In genomic region chr1:42953482-42953822, GRCm38 (mm10) we compare ENCODE assay signal across 8 mouse cellular contexts. TPM values are rescaled to one million over a fixed set of nuclear protein-coding genes. Genes with fewer than 3 reads are reported as not detected.
A peak's percentile ranks its signal among the peaks of the same experiment; 100 is the strongest.
DNase-seq lines count a peak whose midpoint lies in the region; ATAC-seq lines count a peak whose summit lies in the region.

No protein-coding gene starts in this region.

- no peaks in the 10 kb centered on the region for H3K9me3 ChIP-seq in heart, embryonic 13.5 days
- no peaks in the 10 kb centered on the region for H3K9me3 ChIP-seq in heart, embryonic 16.5 days (replicated peaks; ENCODE audit: control insufficient read depth, low read length)

- H3K4me3 ChIP-seq in heart, embryonic 13.5 days = peak overlapping the region; percentile 78
- peak overlapping the region; percentile 78 for H3K4me3 ChIP-seq in heart, embryonic 16.5 days (ENCODE audit: low read length)

- peak overlapping the region; percentile 83 for H3K9ac ChIP-seq in heart, embryonic 13.5 days
- peak overlapping the region; percentile 78 for H3K9ac ChIP-seq in heart, embryonic 16.5 days (ENCODE audit: low read length)

- H3K27ac ChIP-seq in heart, embryonic 13.5 days (replicated peaks) = no peak overlapping the region
- no peak overlapping the region for H3K27ac ChIP-seq in heart, embryonic 16.5 days (ENCODE audit: low read length)

- ATAC-seq in heart, embryonic 13.5 days (ENCODE audit: extremely low read depth, insufficient number of reproducible peaks, low FRiP score, low TSS enrichment) = no peak
- no peak for ATAC-seq in heart, embryonic 16.5 days (replicated peaks; ENCODE audit: extremely low read depth, insufficient read depth, low FRiP score)
- ATAC-seq in megakaryocyte progenitor cell, adult 5-6 weeks (replicated peaks; ENCODE audit: poor library complexity) = 0 out of 2 replicates have a peak, but pooled peaks have one; percentile 9

- H3K4me2 ChIP-seq in heart, embryonic 13.5 days = peak overlapping the region; percentile 94
- peak overlapping the region; percentile 99 for H3K4me2 ChIP-seq in heart, embryonic 16.5 days (ENCODE audit: low read depth, low read length)

- H3K27me3 ChIP-seq in heart, embryonic 13.5 days (replicated peaks) = peaks cover 20% of the 10 kb centered on the region
- peaks cover 4% of the 10 kb centered on the region for H3K27me3 ChIP-seq in heart, embryonic 16.5 days (ENCODE audit: control insufficient read depth, insufficient read depth, low read length)

- no peaks in the 10 kb centered on the region for H3K36me3 ChIP-seq in heart, embryonic 13.5 days
- no peaks in the 10 kb centered on the region for H3K36me3 ChIP-seq in heart, embryonic 16.5 days (ENCODE audit: control insufficient read depth, insufficient read depth)

- H3K4me1 ChIP-seq in heart, embryonic 13.5 days = peaks cover 4% of the 10 kb centered on the region
- no peaks in the 10 kb centered on the region for H3K4me1 ChIP-seq in heart, embryonic 16.5 days (ENCODE audit: control insufficient read depth, insufficient read depth, low read length)

- 2% methylated on average over 16 of the region's 16 CpGs for WGBS in heart, embryonic 13.5 days
- WGBS in heart, embryonic 16.5 days = 2% methylated on average over 16 of the region's 16 CpGs

- no peak for DNase-seq in heart, postnatal 4 days
- peak; percentile 16 for DNase-seq in R1 (ENCODE audit: low read depth, low spot score)
- no peak for DNase-seq in cerebellum, adult 9-10 months
- DNase-seq in ovary, postnatal 14 days (ENCODE audit: low spot score) = no peak
- no peak for DNase-seq in gastrocnemius, adult 18-20 months (ENCODE audit: low spot score)

RNA-seq across cellular contexts. Expression of gene Gpr45, which starts 0.8 kb away (rescaled TPM):
- 1.9 and 2.6 TPM in 2 replicates for polyA plus RNA-seq in heart, embryonic 13.5 days (2015; fragmentation: Nextera tagmentation; extraction: Ambion mirVana)
- 1 to 10 TPM in 1 of 2 experiments, under 1 TPM in 1; 0.81 to 1.4 TPM for total RNA-seq in heart, postnatal 4 days (2021)
- polyA plus RNA-seq in heart, embryonic 16.5 days (2015; fragmentation: Nextera tagmentation; extraction: Ambion mirVana) = 1.4 and 1.9 TPM in 2 replicates
- total RNA-seq in megakaryocyte progenitor cell, adult 5-6 weeks (2015) = 0.42 TPM in 1 of 2 replicates, not detected in the other
- total RNA-seq in megakaryocyte progenitor cell, adult 5-6 weeks (2017) = 0.17 and 0.42 TPM in 2 replicates
- total RNA-seq in gastrocnemius, adult 18-20 months (2021) = not detected
